Comparison of ENCODE assay signal across 13 mouse cellular contexts in the genomic region with DNA sequence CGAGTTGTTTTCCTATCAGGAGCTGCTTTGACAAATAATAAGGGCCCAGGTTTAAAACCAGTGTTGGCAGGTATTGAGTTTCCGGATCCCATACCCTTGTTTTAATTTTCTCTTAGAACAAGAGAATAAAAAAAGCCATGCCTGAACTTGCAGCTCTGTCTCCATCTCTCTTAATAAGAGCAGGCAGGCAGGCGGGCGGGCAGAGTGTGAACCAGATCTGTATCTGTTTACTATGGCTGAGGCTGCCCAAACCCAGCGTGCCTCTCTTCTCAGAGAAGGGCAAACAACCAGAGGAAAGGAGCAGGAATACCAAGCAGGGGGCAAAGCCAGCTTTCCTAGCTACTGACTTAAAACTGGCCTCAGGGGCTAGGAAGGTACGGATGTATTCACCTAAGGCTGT. TPM values are rescaled to one million over a fixed set of nuclear protein-coding genes. Genes with fewer than 3 reads are reported as not detected.
DNase-seq lines count a peak whose midpoint lies in the region; ATAC-seq and TF ChIP-seq lines count a peak whose summit lies in the region.
"Had no signal": no experiment of that assay in that cellular context is flagged by ENCODE, and none has a peak within 500 bp of the region (broad histone marks: within the 10 kb centered on the region; RNA-seq: fewer than 3 reads in every experiment).

No protein-coding gene starts in this region.

- WGBS in kidney, embryonic 14.5 days: 58% methylated on average over 6 of the region's 6 CpGs
- 68% methylated on average over 6 of the region's 6 CpGs for WGBS in midbrain, postnatal 0 days
- 72% methylated on average over 6 of the region's 6 CpGs for WGBS in midbrain, embryonic 16.5 days
- 51% methylated on average over 6 of the region's 6 CpGs for WGBS in liver, embryonic 13.5 days (ENCODE audit: insufficient replicate concordance)

- no peak for TF ChIP-seq CTCF in midbrain, postnatal 0 days (IDR thresholded peaks at IDR 0.05)

- peaks cover 71% of the 10 kb centered on the region for H3K4me1 ChIP-seq in kidney, embryonic 14.5 days (ENCODE audit: control insufficient read depth, insufficient read depth, low read length)
- H3K4me1 ChIP-seq in midbrain, postnatal 0 days (ENCODE audit: insufficient read depth, low read length): peaks cover 7% of the 10 kb centered on the region; the same call in 1 of the 2 replicates
- H3K4me1 ChIP-seq in midbrain, embryonic 16.5 days (ENCODE audit: control insufficient read depth, insufficient read depth, low read length): peaks cover 28% of the 10 kb centered on the region
- H3K4me1 ChIP-seq in liver, embryonic 13.5 days (replicated peaks): peaks cover 81% of the 10 kb centered on the region

- H3K9ac ChIP-seq in kidney, embryonic 14.5 days (ENCODE audit: low read depth, low read length): no peak overlapping the region
- H3K9ac ChIP-seq in midbrain, postnatal 0 days (replicated peaks; ENCODE audit: low read length, poor library complexity, severe bottlenecking): no peak overlapping the region
- no peak overlapping the region for H3K9ac ChIP-seq in midbrain, embryonic 16.5 days (ENCODE audit: low read depth, low read length)
- no peak overlapping the region for H3K9ac ChIP-seq in liver, embryonic 13.5 days
- H3K9ac ChIP-seq: neural tube, embryonic 15.5 days had no signal

- ATAC-seq in kidney, embryonic 14.5 days (ENCODE audit: low FRiP score, low TSS enrichment): no peak
- no peak for ATAC-seq in midbrain, postnatal 0 days (ENCODE audit: low FRiP score)
- ATAC-seq in midbrain, embryonic 16.5 days: no peak
- no peak for ATAC-seq in liver, embryonic 13.5 days (ENCODE audit: low read depth)

- no peaks in the 10 kb centered on the region for H3K9me3 ChIP-seq in kidney, embryonic 14.5 days (ENCODE audit: control insufficient read depth, low read length)
- no peaks in the 10 kb centered on the region for H3K9me3 ChIP-seq in midbrain, postnatal 0 days (ENCODE audit: low read length)
- no peaks in the 10 kb centered on the region for H3K9me3 ChIP-seq in midbrain, embryonic 16.5 days (replicated peaks; ENCODE audit: control insufficient read depth, low read length, poor library complexity, severe bottlenecking)
- H3K9me3 ChIP-seq in liver, embryonic 13.5 days (replicated peaks): no peaks in the 10 kb centered on the region
- H3K9me3 ChIP-seq: neural tube, embryonic 15.5 days had no signal

- H3K4me2 ChIP-seq in kidney, embryonic 14.5 days (replicated peaks; ENCODE audit: low read depth, low read length): peak overlapping the region; percentile 18; the same call in 1 of the 2 replicates
- peak overlapping the region; percentile 12; the same call in 1 of the 2 replicates for H3K4me2 ChIP-seq in midbrain, postnatal 0 days (ENCODE audit: low read depth, low read length, poor library complexity, severe bottlenecking)
- no peak overlapping the region for H3K4me2 ChIP-seq in midbrain, embryonic 16.5 days (ENCODE audit: low read length)
- H3K4me2 ChIP-seq in liver, embryonic 13.5 days: 0 out of 2 replicates have a peak overlapping the region, but pooled peaks have one; percentile 28
- H3K4me2 ChIP-seq: neural tube, embryonic 15.5 days had no signal

- no peaks in the 10 kb centered on the region for H3K27me3 ChIP-seq in kidney, embryonic 14.5 days (ENCODE audit: control insufficient read depth, insufficient read depth, low read length)
- H3K27me3 ChIP-seq in midbrain, postnatal 0 days (ENCODE audit: insufficient read depth, low read length): no peaks in the 10 kb centered on the region
- H3K27me3 ChIP-seq in midbrain, embryonic 16.5 days (ENCODE audit: control insufficient read depth, insufficient read depth, low read depth, low read length): no peaks in the 10 kb centered on the region
- H3K27me3 ChIP-seq in liver, embryonic 13.5 days: no peaks in the 10 kb centered on the region
- H3K27me3 ChIP-seq: neural tube, embryonic 15.5 days had no signal

- H3K36me3 ChIP-seq in kidney, embryonic 14.5 days (ENCODE audit: control insufficient read depth, insufficient read depth, low read length): no peaks in the 10 kb centered on the region
- H3K36me3 ChIP-seq in midbrain, postnatal 0 days (ENCODE audit: insufficient read depth, low read length): no peaks in the 10 kb centered on the region
- H3K36me3 ChIP-seq in midbrain, embryonic 16.5 days (ENCODE audit: control insufficient read depth, insufficient read depth, low read length): no peaks in the 10 kb centered on the region
- H3K36me3 ChIP-seq in liver, embryonic 13.5 days: no peaks in the 10 kb centered on the region
- H3K36me3 ChIP-seq: neural tube, embryonic 15.5 days had no signal

- peak overlapping the region; percentile 12; the same call in 1 of the 2 replicates for H3K27ac ChIP-seq in kidney, embryonic 14.5 days (ENCODE audit: low read depth, low read length)
- no peak overlapping the region for H3K27ac ChIP-seq in midbrain, postnatal 0 days (ENCODE audit: low read depth, low read length)
- H3K27ac ChIP-seq in midbrain, embryonic 16.5 days (ENCODE audit: low read length): no peak overlapping the region
- H3K27ac ChIP-seq in liver, embryonic 13.5 days: 0 out of 2 replicates have a peak overlapping the region, but pooled peaks have one; percentile 13
- H3K27ac ChIP-seq: neural tube, embryonic 15.5 days had no signal

- no peak overlapping the region for H3K4me3 ChIP-seq in kidney, embryonic 14.5 days (ENCODE audit: low read length)
- H3K4me3 ChIP-seq in midbrain, postnatal 0 days (ENCODE audit: low read depth, low read length): no peak overlapping the region
- no peak overlapping the region for H3K4me3 ChIP-seq in midbrain, embryonic 16.5 days (ENCODE audit: low read depth, low read length)
- H3K4me3 ChIP-seq in liver, embryonic 13.5 days (replicated peaks): no peak overlapping the region
- H3K4me3 ChIP-seq: neural tube, embryonic 15.5 days had no signal

- DNase-seq in kidney, postnatal 14 days: no peak
- no peak for DNase-seq in midbrain, postnatal 0 days (ENCODE audit: low spot score)
- no peak for DNase-seq in liver, embryonic 13.5 days
- no peak for DNase-seq in adrenal gland, postnatal 4 days (ENCODE audit: low spot score in 2 of 2)
- no peak for DNase-seq in natural killer cell, adult 2 months (ENCODE audit: low spot score in 2 of 2)
- DNase-seq: adrenal gland, postnatal 10 days; cerebellum, adult 11 months; heart, postnatal 14 days; lung, adult 18-20 months; midbrain, embryonic 14.5 days had no signal

RNA-seq across cellular contexts. Expression of a gene that starts 5.3 kb away (rescaled TPM):
- 32.9 and 38.4 TPM in 2 replicates for polyA plus RNA-seq in kidney, embryonic 14.5 days (2014; fragmentation: Nextera tagmentation; extraction: Ambion mirVana)
- total RNA-seq in midbrain, postnatal 0 days (2014; rRNA removed): 16.3 and 19.2 TPM in 2 replicates
- 6.1 and 6.2 TPM in 2 replicates for polyA plus RNA-seq in midbrain, postnatal 0 days (2015; fragmentation: Nextera tagmentation; extraction: Ambion mirVana)
- polyA plus RNA-seq in midbrain, embryonic 16.5 days (2015; fragmentation: Nextera tagmentation; extraction: Ambion mirVana): 10.5 and 12.4 TPM in 2 replicates
- polyA plus RNA-seq in liver, embryonic 13.5 days (2015; fragmentation: Nextera tagmentation; extraction: Ambion mirVana): 11.1 and 14.5 TPM in 2 replicates
- 10 to 100 TPM; 82.1 to 87.5 TPM for total RNA-seq in adrenal gland, postnatal 4 days (2021)

Comparison
In these comparisons a context has a peak if more than half of its experiments do, and no peak if none do; other contexts are left out.
1. H3K27ac ChIP-seq: peak in kidney, embryonic 14.5 days (single experiment) and liver, embryonic 13.5 days (single experiment); none in midbrain, postnatal 0 days (single experiment) and midbrain, embryonic 16.5 days (single experiment).